In the genomic region with DNA sequence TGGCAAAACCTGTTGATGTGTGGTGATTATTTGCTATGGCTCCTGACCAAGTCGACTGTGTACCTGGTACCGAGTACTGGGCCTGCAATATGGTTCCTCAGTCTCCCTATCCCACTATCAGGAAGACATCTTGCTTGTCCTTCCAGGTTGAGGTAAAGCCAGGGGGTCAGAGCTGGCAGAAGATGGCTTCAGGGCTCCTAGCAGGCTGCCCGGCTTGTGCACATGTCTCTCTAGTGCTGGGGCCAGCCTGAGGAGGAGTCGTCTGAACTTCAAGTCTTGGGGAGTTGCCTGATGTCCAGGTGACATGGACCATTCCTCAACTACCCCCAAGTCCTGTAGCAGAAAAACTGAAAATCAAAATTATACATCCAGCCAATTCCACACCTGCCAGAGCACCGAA, we compare ENCODE assay signal across 34 mouse cellular contexts. TPM values are rescaled to one million over a fixed set of nuclear protein-coding genes. Genes with fewer than 3 reads are reported as not detected.
"Had no signal": no experiment of that assay in that cellular context is flagged by ENCODE, and none has a peak within 500 bp of the region (broad histone marks: within the 10 kb centered on the region; RNA-seq: fewer than 3 reads in every experiment).

No protein-coding gene starts in this region.

- H3K9me3 ChIP-seq: heart, embryonic 12.5 days; heart, embryonic 13.5 days; heart, embryonic 15.5 days; hindbrain, embryonic 10.5 days; hindbrain, embryonic 12.5 days; hindbrain, embryonic 13.5 days; hindbrain, embryonic 15.5 days; intestine, embryonic 15.5 days; kidney, embryonic 15.5 days had no signal

- H3K9ac ChIP-seq: heart, embryonic 12.5 days; heart, embryonic 13.5 days; heart, embryonic 15.5 days; hindbrain, embryonic 12.5 days; hindbrain, embryonic 13.5 days; hindbrain, embryonic 14.5 days; hindbrain, embryonic 15.5 days; intestine, embryonic 15.5 days; kidney, embryonic 15.5 days had no signal

- H3K4me3 ChIP-seq: heart, embryonic 12.5 days; heart, embryonic 13.5 days; heart, embryonic 15.5 days; hindbrain, embryonic 10.5 days; hindbrain, embryonic 12.5 days; hindbrain, embryonic 13.5 days; hindbrain, embryonic 15.5 days; intestine, embryonic 15.5 days; kidney, embryonic 15.5 days; layer of hippocampus, adult 2 months had no signal

- ATAC-seq: hindbrain, embryonic 16.5 days; hindbrain, postnatal 0 days; inflammation-experienced regulatory T-cells, adult 6 months; intestine, embryonic 15.5 days; intestine, embryonic 16.5 days; intestine, postnatal 0 days had no signal

- H3K27me3 ChIP-seq: heart, embryonic 12.5 days; heart, embryonic 13.5 days; heart, embryonic 15.5 days; hindbrain, embryonic 12.5 days; hindbrain, embryonic 13.5 days; hindbrain, embryonic 15.5 days; intestine, embryonic 15.5 days; kidney, embryonic 15.5 days had no signal

- H3K4me1 ChIP-seq: heart, embryonic 12.5 days; heart, embryonic 13.5 days; heart, embryonic 15.5 days; hindbrain, embryonic 10.5 days; hindbrain, embryonic 12.5 days; hindbrain, embryonic 13.5 days; hindbrain, embryonic 15.5 days; intestine, embryonic 15.5 days; kidney, embryonic 15.5 days had no signal

- DNase-seq: heart, postnatal 10 days; heart, postnatal 14 days; heart, postnatal 36 days; heart, postnatal 4 days; kidney, adult 11 months; kidney, adult 18-20 months; kidney, adult 2 months; kidney, adult 8-10 months; kidney, adult 9 months; kidney, postnatal 10 days; kidney, postnatal 14 days; kidney, postnatal 25 days; kidney, postnatal 36 days; kidney, postnatal 4 days; layer of hippocampus, adult 9-11 months; layer of hippocampus, postnatal 36 days had no signal

- H3K36me3 ChIP-seq: heart, embryonic 12.5 days; heart, embryonic 13.5 days; heart, embryonic 15.5 days; hindbrain, embryonic 15.5 days; intestine, embryonic 15.5 days had no signal

- H3K27ac ChIP-seq: heart, embryonic 13.5 days; heart, embryonic 15.5 days; hindbrain, embryonic 10.5 days; hindbrain, embryonic 12.5 days; hindbrain, embryonic 13.5 days; hindbrain, embryonic 14.5 days; hindbrain, embryonic 15.5 days; hindbrain, postnatal 0 days; intestine, embryonic 15.5 days; kidney, embryonic 15.5 days; kidney, postnatal 0 days; layer of hippocampus, adult 2 months had no signal

- H3K4me2 ChIP-seq: heart, embryonic 12.5 days; heart, embryonic 13.5 days; heart, embryonic 15.5 days; hindbrain, embryonic 12.5 days; hindbrain, embryonic 13.5 days; hindbrain, embryonic 14.5 days; hindbrain, embryonic 15.5 days; intestine, embryonic 15.5 days; kidney, embryonic 15.5 days had no signal

RNA-seq across cellular contexts. Expression of a gene that starts 33.9 kb away (rescaled TPM):
- total RNA-seq: hematopoietic stem cell, adult 5-6 weeks had no signal
- polyA plus RNA-seq: inflammation-experienced regulatory T-cells, adult 6 months had no signal
